In genomic region chr5:124444661-124445561, GRCm38 (mm10) we compare ENCODE assay signal across 8 mouse cellular contexts. TPM values are rescaled to one million over a fixed set of nuclear protein-coding genes. Genes with fewer than 3 reads are reported as not detected.
DNase-seq lines count a peak whose midpoint lies in the region; ATAC-seq and TF ChIP-seq lines count a peak whose summit lies in the region.

No protein-coding gene starts in this region.

- intact Hi-C loops in heart, postnatal 14 days (cut with DNase I): no loop called here

- no peak for TF ChIP-seq CTCF in MEL (IDR thresholded peaks at IDR 0.05 in 2 of 3, conservative IDR thresholded peaks at IDR 0.05 in 1 of 3; ENCODE audit: control insufficient read depth in 1 of 3, insufficient read depth in 1 of 3, low read depth in 2 of 3, low read length in 3 of 3, poor library complexity in 1 of 3, severe bottlenecking in 1 of 3)

- peak overlapping the region; percentile 98 for H3K9ac ChIP-seq in MEL (ENCODE audit: control insufficient read depth, low read depth, low read length, poor library complexity, severe bottlenecking)
- H3K9ac ChIP-seq in forebrain, embryonic 11.5 days (ENCODE audit: low read length): peak overlapping the region; percentile 91

- no peaks in the 10 kb centered on the region for H3K27me3 ChIP-seq in MEL (ENCODE audit: control insufficient read depth in 1 of 2, insufficient read depth in 2 of 2, low read length in 2 of 2)
- no peaks in the 10 kb centered on the region for H3K27me3 ChIP-seq in forebrain, embryonic 11.5 days (ENCODE audit: control insufficient read depth, insufficient read depth, low read length)

- peak; percentile 87 for DNase-seq in MEL (ENCODE audit: low read depth, low spot score)
- DNase-seq in c-Kit-negative CD71-positive TER-119-positive erythroid progenitor cells, embryonic 14.5 days (ENCODE audit: low read depth, low spot score): peak; percentile 64
- peak; percentile 87 for DNase-seq in forebrain, embryonic 11.5 days (ENCODE audit: low spot score)
- peak; percentile 82 to 88 for DNase-seq in heart, postnatal 14 days
- DNase-seq in layer of hippocampus, adult 18-20 months (ENCODE audit: low spot score in 2 of 2): peak; percentile 62 to 80
- DNase-seq in lung, postnatal 14 days: peak; percentile 77
- DNase-seq in right cerebral cortex, adult 2 months (ENCODE audit: low spot score in 2 of 2): peak; percentile 70 to 74
- DNase-seq in yolk sac, embryonic 10.5 days (ENCODE audit: low spot score): peak; percentile 78

- TF ChIP-seq POLR2A in MEL (IDR thresholded peaks at IDR 0.05; ENCODE audit: control insufficient read depth in 1 of 2, insufficient read depth in 1 of 2, low read depth in 1 of 2, low read length in 2 of 2, poor library complexity in 1 of 2): peak; percentile 79 to 83; a peak in 3 of 4 replicates

- ATAC-seq in forebrain, embryonic 11.5 days (replicated peaks; ENCODE audit: low FRiP score): peak; percentile 84

- peak overlapping the region; percentile 93 for H3K4me2 ChIP-seq in forebrain, embryonic 11.5 days (ENCODE audit: low read depth, low read length, severe bottlenecking)

- no peak for TF ChIP-seq RAD21 in MEL (IDR thresholded peaks at IDR 0.05; ENCODE audit: low read depth, low read length)

- no peak for TF ChIP-seq EP300 in MEL (IDR thresholded peaks at IDR 0.05; ENCODE audit: low read depth in 1 of 2, low read length in 2 of 2)

- peak overlapping the region; percentile 75 for H3K27ac ChIP-seq in MEL (ENCODE audit: control insufficient read depth, low read depth, low read length)
- peak overlapping the region; percentile 71 for H3K27ac ChIP-seq in forebrain, embryonic 11.5 days (ENCODE audit: low read depth, low read length)

- WGBS in forebrain, embryonic 11.5 days: 6% methylated on average over 54 of the region's 66 CpGs

- no peaks in the 10 kb centered on the region for H3K9me3 ChIP-seq in MEL (replicated peaks; ENCODE audit: insufficient read depth, low read length)
- no peaks in the 10 kb centered on the region for H3K9me3 ChIP-seq in forebrain, embryonic 11.5 days (ENCODE audit: control insufficient read depth, low read length)

- peaks cover 8 to 32% of the 10 kb centered on the region in 2 experiments for H3K4me1 ChIP-seq in MEL (ENCODE audit: control insufficient read depth in 1 of 2, insufficient read depth in 2 of 2, low read length in 2 of 2)
- H3K4me1 ChIP-seq in forebrain, embryonic 11.5 days (replicated peaks; ENCODE audit: control insufficient read depth, insufficient read depth, low read length): peaks cover 19% of the 10 kb centered on the region

- peaks cover 58% of the 10 kb centered on the region for H3K79me2 ChIP-seq in MEL (ENCODE audit: control insufficient read depth, insufficient read depth, low read length, poor library complexity)

- H3K36me3 ChIP-seq in MEL (ENCODE audit: control insufficient read depth in 1 of 2, insufficient read depth in 2 of 2, low read length in 2 of 2): peaks cover 20 to 49% of the 10 kb centered on the region in 2 experiments
- peaks cover 4% of the 10 kb centered on the region; the same call in 1 of the 2 replicates for H3K36me3 ChIP-seq in forebrain, embryonic 11.5 days (ENCODE audit: control insufficient read depth, insufficient read depth, low read length)

- peak overlapping the region; percentile 78 to 89 for H3K4me3 ChIP-seq in MEL (ENCODE audit: control insufficient read depth in 1 of 2, insufficient read depth in 1 of 2, low read depth in 2 of 2, low read length in 2 of 2)
- H3K4me3 ChIP-seq in forebrain, embryonic 11.5 days (ENCODE audit: low read depth, low read length): peak overlapping the region; percentile 96

TF ChIP-seq in MEL, 35 proteins besides CTCF, POLR2A, EP300 and RAD21:
- TF ChIP-seq NELFE (IDR thresholded peaks at IDR 0.05; ENCODE audit: low read depth, low read length) (peak; percentile 75), POLR2AphosphoS2 (IDR thresholded peaks at IDR 0.05; ENCODE audit: low read length) (peak; percentile 85; the same call in 1 of the 2 replicates), GABPA (IDR thresholded peaks at IDR 0.05; ENCODE audit: low read depth, low read length) (no peak), NRF1 (IDR thresholded peaks at IDR 0.05; ENCODE audit: insufficient read depth, low read depth, low read length, poor library complexity, severe bottlenecking) (peak; percentile 66), SIN3A (IDR thresholded peaks at IDR 0.05; ENCODE audit: low read length) (peak; percentile 63), MYC (IDR thresholded peaks at IDR 0.05; ENCODE audit: low read depth, low read length) (peak; percentile 12; the same call in 1 of the 2 replicates), MAFK (IDR thresholded peaks at IDR 0.05; ENCODE audit: borderline replicate concordance, low read depth, low read length) (0 out of 2 replicates have a peak, but pooled peaks have one; percentile 67), MXI1 (IDR thresholded peaks at IDR 0.05; ENCODE audit: low read depth, low read length) (peak; percentile 74), USF1 (IDR thresholded peaks at IDR 0.05; ENCODE audit: low read depth, low read length) (no peak), KAT2A (conservative IDR thresholded peaks at IDR 0.05; ENCODE audit: low read depth, low read length) (no peak), MEF2A (IDR thresholded peaks at IDR 0.05; ENCODE audit: extremely low read depth, insufficient replicate concordance, low read depth, low read length, poor library complexity, severe bottlenecking) (no peak), CHD1 (IDR thresholded peaks at IDR 0.05; ENCODE audit: low read depth, low read length) (no peak), ZMIZ1 (IDR thresholded peaks at IDR 0.05; ENCODE audit: low read depth, low read length) (peak; percentile 41), ETS1 (IDR thresholded peaks at IDR 0.05; ENCODE audit: low read depth, low read length) (peak; percentile 30; the same call in 1 of the 2 replicates), TCF12 (IDR thresholded peaks at IDR 0.05; ENCODE audit: low read depth, low read length) (peak; percentile 28; the same call in 1 of the 2 replicates), HCFC1 (IDR thresholded peaks at IDR 0.05; ENCODE audit: low read depth, low read length) (peak; percentile 51; the same call in 1 of the 2 replicates), USF2 (IDR thresholded peaks at IDR 0.05; ENCODE audit: borderline replicate concordance in 1 of 2, insufficient read depth in 1 of 2, low read depth in 1 of 2, low read length in 2 of 2) (no peak), ELF1 (IDR thresholded peaks at IDR 0.05; ENCODE audit: low read depth, low read length) (0 out of 2 replicates have a peak, but pooled peaks have one; percentile 45), BHLHE40 (IDR thresholded peaks at IDR 0.05; ENCODE audit: borderline replicate concordance, low read depth, low read length) (no peak), ZKSCAN1 (IDR thresholded peaks at IDR 0.05; ENCODE audit: low read depth, low read length) (no peak), JUND (IDR thresholded peaks at IDR 0.05; ENCODE audit: low read depth, low read length) (no peak), UBTF (IDR thresholded peaks at IDR 0.05; ENCODE audit: borderline replicate concordance, insufficient read depth, low read depth, low read length) (no peak), MAX (IDR thresholded peaks at IDR 0.05; ENCODE audit: low read length) (peak; percentile 42), SMC3 (IDR thresholded peaks at IDR 0.05; ENCODE audit: low read depth, low read length) (no peak)

RNA-seq across cellular contexts. Expression of gene Kmt5a, which starts 5.2 kb away (rescaled TPM):
- total RNA-seq in MEL (2012; rRNA removed): 104 and 110 TPM in 2 replicates
- polyA plus RNA-seq in MEL (2012; ENCODE audit: insufficient read depth in 1 of 2, insufficient read length in 2 of 2, low read depth in 1 of 2, low replicate concordance in 2 of 2, missing spikeins in 1 of 2): 100 to 1,000 TPM in 1 of 2 experiments, 10 to 100 TPM in 1; 88.6 to 243 TPM
- polyA plus RNA-seq in forebrain, embryonic 11.5 days (2014; fragmentation: Nextera tagmentation; extraction: Ambion mirVana): 120 and 133 TPM in 2 replicates
- 100 to 1,000 TPM; 161 to 185 TPM for total RNA-seq in heart, postnatal 14 days (2021)
- 10 to 100 TPM; 66.3 to 73.0 TPM for total RNA-seq in layer of hippocampus, adult 18-20 months (2021)

RNA-seq across cellular contexts. Expression of gene Sbno1, which starts 19.1 kb away (rescaled TPM):
- total RNA-seq in MEL (2012; rRNA removed): 38.8 and 39.3 TPM in 2 replicates
- 100 to 1,000 TPM in 1 of 2 experiments, 10 to 100 TPM in 1; 32.4 to 500 TPM for polyA plus RNA-seq in MEL (2012; ENCODE audit: insufficient read depth in 1 of 2, insufficient read length in 2 of 2, low read depth in 1 of 2, low replicate concordance in 2 of 2, missing spikeins in 1 of 2)
- polyA plus RNA-seq in forebrain, embryonic 11.5 days (2014; fragmentation: Nextera tagmentation; extraction: Ambion mirVana): 87.3 and 92.8 TPM in 2 replicates
- total RNA-seq in heart, postnatal 14 days (2021): 10 to 100 TPM; 66.7 to 70.9 TPM
- 100 to 1,000 TPM; 148 to 154 TPM for total RNA-seq in layer of hippocampus, adult 18-20 months (2021)

RNA-seq across cellular contexts. Expression of gene Rilpl2, which starts 33.3 kb away (rescaled TPM):
- 12.1 and 13.4 TPM in 2 replicates for total RNA-seq in MEL (2012; rRNA removed)
- polyA plus RNA-seq in MEL (2012; ENCODE audit: insufficient read depth in 1 of 2, insufficient read length in 2 of 2, low read depth in 1 of 2, low replicate concordance in 2 of 2, missing spikeins in 1 of 2): 10 to 100 TPM in 1 of 2 experiments, not detected in 1; 14.3 TPM
- polyA plus RNA-seq in forebrain, embryonic 11.5 days (2014; fragmentation: Nextera tagmentation; extraction: Ambion mirVana): 20.7 and 22.1 TPM in 2 replicates
- 1 to 10 TPM; 8.8 to 9.5 TPM for total RNA-seq in heart, postnatal 14 days (2021)
- 10 to 100 TPM; 20.4 to 22.6 TPM for total RNA-seq in layer of hippocampus, adult 18-20 months (2021)

RNA-seq across cellular contexts. Expression of gene Snrnp35, which starts 38.0 kb away (rescaled TPM):
- total RNA-seq in MEL (2012; rRNA removed): 11.7 and 12.2 TPM in 2 replicates
- polyA plus RNA-seq in MEL (2012; ENCODE audit: insufficient read depth in 1 of 2, insufficient read length in 2 of 2, low read depth in 1 of 2, low replicate concordance in 2 of 2, missing spikeins in 1 of 2): 10 to 100 TPM in 1 of 2 experiments, not detected in 1; 18.3 TPM
- 14.3 and 17.3 TPM in 2 replicates for polyA plus RNA-seq in forebrain, embryonic 11.5 days (2014; fragmentation: Nextera tagmentation; extraction: Ambion mirVana)
- 10 to 100 TPM in 1 of 2 experiments, 1 to 10 TPM in 1; 9.6 to 13.1 TPM for total RNA-seq in heart, postnatal 14 days (2021)
- total RNA-seq in layer of hippocampus, adult 18-20 months (2021): 10 to 100 TPM; 25.3 to 28.7 TPM

Comparison
In these comparisons a context has a peak if more than half of its experiments do, and no peak if none do; other contexts are left out.
1. Peak in every context shown above with its lines: DNase-seq, ATAC-seq, H3K4me3 ChIP-seq and H3K27ac ChIP-seq.